Mouse (Mus musculus) liver, embryonic 14.5 days (tissue): ENCODE data around the gene Mob3a.

Source experiments
- CTCF ChIP-seq: IDR thresholded peaks from 2 replicates; pipeline ENCODE4 v1.5.1; 2016; ENCODE audit warnings: antibody characterized with exemption, low read depth, control low read depth
- EP300 ChIP-seq: IDR thresholded peaks from 2 replicates; pipeline ENCODE4 v1.6.1; 2016; ENCODE audit warnings: antibody characterized with exemption, low read depth

DNA sequence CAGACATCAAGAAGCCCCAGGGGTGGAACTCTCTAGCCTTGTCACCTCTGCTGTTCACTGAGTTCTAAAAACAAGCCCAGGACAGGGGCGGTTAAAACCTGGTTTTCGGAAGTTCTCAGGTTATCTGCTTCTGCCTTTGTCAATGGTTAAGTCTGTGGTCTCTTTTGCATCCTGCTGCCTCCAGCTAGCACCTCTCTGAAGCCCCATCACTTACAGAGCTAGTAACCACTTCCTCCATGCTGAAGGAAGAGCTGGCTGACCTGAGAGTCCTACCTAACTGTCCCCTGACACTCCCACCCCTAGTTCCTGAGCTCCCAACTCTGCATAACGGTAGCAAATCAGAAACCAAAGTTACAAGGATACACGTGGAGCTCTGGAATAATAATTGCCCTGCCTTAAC, 1.0 kb downstream of the Mob3a start:
- TF ChIP-seq CTCF (no peak), EP300 (no peak)
